Mouse (Mus musculus): Measurements from ENCODE around the gene Ube2b. TPM values are rescaled to one million over a fixed set of nuclear protein-coding genes. Genes with fewer than 3 reads are reported as not detected.

Ube2b gene
- total and polyA plus RNA-seq, 2 experiments from 2014 or later, result 125 to 230 TPM

DNA sequence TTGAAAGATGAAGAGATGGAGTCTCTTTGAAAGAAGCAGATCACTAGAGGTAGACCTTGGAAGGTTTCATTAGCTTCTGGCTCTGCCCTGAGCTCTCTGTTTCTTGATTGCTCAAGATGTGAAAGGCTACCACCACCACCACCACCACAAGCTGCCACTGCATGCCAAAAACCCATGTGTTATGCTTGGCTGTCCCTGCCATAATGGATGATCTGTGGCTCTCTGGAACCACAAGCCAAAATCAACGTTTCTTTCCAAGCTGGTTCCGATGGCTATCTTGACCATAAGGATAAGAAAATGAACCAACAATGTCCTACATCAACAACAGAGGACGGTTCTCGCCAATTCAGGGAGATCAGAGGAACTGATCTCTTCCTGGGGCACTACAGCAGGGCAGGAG is 40.5 kb downstream of the Ube2b start:
- Histone ChIP-seq H3K4me2 (ENCODE audit: low read depth, low read length) (no peak overlapping the region), H3K36me3 (ENCODE audit: insufficient read depth, low read length) (no peaks in the 10 kb centered on the region), H3K4me1 (ENCODE audit: insufficient read depth, low read length) (no peaks in the 10 kb centered on the region), H3K27ac (no peak overlapping the region), H3K9me3 (ENCODE audit: low read length) (no peaks in the 10 kb centered on the region), H3K4me3 (ENCODE audit: low read length) (no peak overlapping the region), H3K9ac (replicated peaks; ENCODE audit: low read length) (no peak overlapping the region), H3K27me3 (ENCODE audit: insufficient read depth, low read length) (no peaks in the 10 kb centered on the region)
- no peak for TF ChIP-seq CTCF (IDR thresholded peaks at IDR 0.05; ENCODE audit: low read depth)
- 91% methylated on average over 4 of the region's 4 CpGs for WGBS
- ATAC-seq (no peak), DNase-seq (ENCODE audit: low spot score) (no peak)

DNA sequence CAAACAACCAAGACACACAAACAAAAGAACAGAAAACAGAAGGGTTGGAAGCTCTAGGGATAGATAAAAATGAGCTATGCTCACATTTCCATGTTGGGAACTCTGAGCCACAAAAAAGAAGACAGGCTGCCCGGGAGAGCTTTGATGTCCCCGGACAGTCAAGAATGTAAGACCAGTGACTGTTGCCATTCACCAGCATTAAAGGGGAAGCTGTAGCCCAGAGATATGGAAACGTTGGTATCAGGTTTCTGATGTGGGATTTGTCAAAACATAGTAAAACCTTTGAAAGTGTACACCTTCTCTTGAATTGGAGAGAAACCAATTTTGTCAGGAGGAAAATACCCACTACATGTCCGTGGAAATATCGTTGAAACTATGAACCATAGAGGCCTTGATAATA is 41.1 kb downstream of the Ube2b start:
- 86% methylated on average over 5 of the region's 5 CpGs for WGBS
- DNase-seq (ENCODE audit: low spot score) (no peak), ATAC-seq (no peak)
- no peak for TF ChIP-seq CTCF (IDR thresholded peaks at IDR 0.05; ENCODE audit: low read depth)
- H3K4me2 ChIP-seq (ENCODE audit: low read depth, low read length), result no peak overlapping the region
- H3K9me3 ChIP-seq (ENCODE audit: low read length), result no peaks in the 10 kb centered on the region
- no peaks in the 10 kb centered on the region for H3K27me3 ChIP-seq (ENCODE audit: insufficient read depth, low read length)
- no peak overlapping the region for H3K4me3 ChIP-seq (ENCODE audit: low read length)
- no peaks in the 10 kb centered on the region for H3K36me3 ChIP-seq (ENCODE audit: insufficient read depth, low read length)
- no peak overlapping the region for H3K27ac ChIP-seq
- no peak overlapping the region for H3K9ac ChIP-seq (replicated peaks; ENCODE audit: low read length)
- no peaks in the 10 kb centered on the region for H3K4me1 ChIP-seq (ENCODE audit: insufficient read depth, low read length)

DNA sequence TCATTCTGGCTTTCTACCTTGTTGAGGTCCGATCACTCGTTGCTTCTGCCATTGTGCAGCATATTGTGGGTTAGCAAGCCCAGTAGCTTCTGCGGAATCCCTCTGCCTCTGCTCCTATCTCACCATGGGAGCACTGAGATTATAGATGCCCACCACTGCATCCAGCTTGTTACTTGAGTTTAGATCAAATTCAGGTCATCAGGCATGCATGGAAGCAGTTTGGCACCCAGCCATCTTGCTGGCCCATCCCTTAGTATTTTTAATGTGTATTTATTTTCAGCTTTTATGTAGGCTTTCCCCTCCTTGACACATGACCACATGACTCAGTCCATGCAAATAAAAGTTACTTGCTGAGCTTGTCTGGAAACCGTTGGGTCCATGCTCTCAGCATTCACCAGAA is 42.8 kb downstream of the Ube2b start:
- Histone ChIP-seq H3K27me3 (ENCODE audit: insufficient read depth, low read length) (no peaks in the 10 kb centered on the region), H3K9ac (replicated peaks; ENCODE audit: low read length) (no peak overlapping the region), H3K36me3 (ENCODE audit: insufficient read depth, low read length) (no peaks in the 10 kb centered on the region), H3K27ac (no peak overlapping the region), H3K9me3 (ENCODE audit: low read length) (no peaks in the 10 kb centered on the region), H3K4me1 (ENCODE audit: insufficient read depth, low read length) (no peaks in the 10 kb centered on the region), H3K4me2 (ENCODE audit: low read depth, low read length) (no peak overlapping the region), H3K4me3 (ENCODE audit: low read length) (no peak overlapping the region)
- no peak for DNase-seq (ENCODE audit: low spot score)
- TF ChIP-seq CTCF (IDR thresholded peaks at IDR 0.05; ENCODE audit: low read depth), result no peak
- WGBS, result 82% methylated on average over 4 of the region's 4 CpGs
- no peak for ATAC-seq

DNA sequence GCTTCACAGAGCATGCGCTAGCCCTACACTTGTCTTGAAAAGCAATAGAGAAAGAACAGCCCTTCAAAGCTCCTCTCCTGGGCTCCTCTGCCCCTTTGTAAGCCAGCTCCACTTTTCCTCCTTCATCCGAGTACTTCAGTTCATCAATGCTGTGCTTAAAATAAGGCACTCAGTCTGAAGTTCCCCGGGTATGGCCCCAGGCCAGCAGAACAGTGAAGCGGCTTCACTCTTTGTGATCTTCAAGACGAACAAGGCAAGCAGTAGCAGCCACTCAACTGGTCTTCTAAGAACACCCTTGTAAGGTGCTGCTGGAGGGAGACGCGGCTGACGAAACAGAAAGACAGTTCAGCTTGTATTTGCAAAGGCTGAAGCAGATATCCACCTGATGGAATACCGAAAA is 44.5 kb downstream of the Ube2b start:
- Histone ChIP-seq H3K27ac (no peak overlapping the region), H3K4me2 (ENCODE audit: low read depth, low read length) (no peak overlapping the region), H3K27me3 (ENCODE audit: insufficient read depth, low read length) (no peaks in the 10 kb centered on the region), H3K9me3 (ENCODE audit: low read length) (no peaks in the 10 kb centered on the region), H3K36me3 (ENCODE audit: insufficient read depth, low read length) (no peaks in the 10 kb centered on the region), H3K4me1 (ENCODE audit: insufficient read depth, low read length) (no peaks in the 10 kb centered on the region), H3K9ac (replicated peaks; ENCODE audit: low read length) (no peak overlapping the region), H3K4me3 (ENCODE audit: low read length) (no peak overlapping the region)
- no peak for TF ChIP-seq CTCF (IDR thresholded peaks at IDR 0.05; ENCODE audit: low read depth)
- WGBS, result 79% methylated on average over 9 of the region's 9 CpGs
- ATAC-seq (no peak), DNase-seq (ENCODE audit: low spot score) (no peak)

DNA sequence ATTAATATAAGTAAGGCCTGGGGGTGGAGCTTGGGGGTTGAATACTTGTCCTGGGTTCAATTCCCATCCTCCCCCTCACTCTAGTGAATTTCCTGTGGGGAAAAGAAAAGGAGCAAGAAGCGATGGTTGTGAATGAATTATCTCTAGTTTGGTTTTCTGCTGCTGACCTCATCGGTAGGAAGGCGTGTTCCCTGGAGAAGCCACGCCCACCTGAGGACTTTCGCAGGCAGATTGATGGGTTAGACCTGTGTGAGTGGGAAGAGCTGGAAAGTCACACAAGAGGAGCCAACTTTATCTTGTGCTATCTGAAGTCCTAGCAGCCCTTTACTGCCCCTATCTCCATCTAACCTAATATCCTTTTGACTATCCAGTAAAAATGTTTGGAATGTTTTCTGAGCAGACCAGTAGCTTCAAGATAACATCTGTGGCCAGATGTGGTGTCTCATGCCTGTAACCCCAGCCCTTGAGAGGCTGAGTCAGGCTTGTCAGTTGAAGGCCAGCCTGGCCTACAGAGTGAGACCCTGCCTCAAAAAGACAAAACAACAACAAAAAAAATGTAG is 48.6 kb downstream of the Ube2b start:
- 74% methylated on average over 5 of the region's 5 CpGs for WGBS
- ATAC-seq, result no peak

DNA sequence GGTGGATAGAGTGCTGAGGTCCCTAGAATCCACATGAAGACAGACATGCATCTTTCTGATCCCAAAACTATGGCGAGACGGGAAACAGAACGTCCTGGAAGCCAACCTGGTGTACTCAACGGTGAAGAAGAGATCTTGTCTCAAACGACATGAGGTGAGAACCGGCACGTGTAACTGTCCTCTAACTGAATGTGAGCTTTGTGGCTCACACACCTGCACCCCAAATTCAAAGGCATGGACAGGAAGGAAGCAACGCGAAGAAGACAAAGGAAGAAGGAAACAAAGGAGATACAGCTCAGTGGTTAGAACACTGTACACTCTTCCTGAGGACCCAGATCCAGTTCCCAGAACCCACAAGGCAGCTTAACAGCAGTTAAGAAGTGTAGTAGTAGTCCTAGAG is 50.6 kb downstream of the Ube2b start:
- no peak overlapping the region for H3K4me2 ChIP-seq (ENCODE audit: low read depth, low read length)
- H3K4me3 ChIP-seq (ENCODE audit: low read length), result no peak overlapping the region
- WGBS, result 92% methylated on average over 9 of the region's 9 CpGs
- TF ChIP-seq CTCF (IDR thresholded peaks at IDR 0.05; ENCODE audit: low read depth), result no peak
- no peak overlapping the region for H3K9ac ChIP-seq (replicated peaks; ENCODE audit: low read length)
- H3K9me3 ChIP-seq (ENCODE audit: low read length), result no peaks in the 10 kb centered on the region
- DNase-seq (ENCODE audit: low spot score), result no peak
- no peak overlapping the region for H3K27ac ChIP-seq
- H3K36me3 ChIP-seq (ENCODE audit: insufficient read depth, low read length), result no peaks in the 10 kb centered on the region
- no peaks in the 10 kb centered on the region for H3K27me3 ChIP-seq (ENCODE audit: insufficient read depth, low read length)
- H3K4me1 ChIP-seq (ENCODE audit: insufficient read depth, low read length), result peaks cover 4% of the 10 kb centered on the region; the same call in 1 of the 2 replicates
- ATAC-seq, result no peak

More for the DNA sequence above, 48.6 kb downstream of the Ube2b start:
- no peak overlapping the region for H3K4me3 ChIP-seq (ENCODE audit: low read length)
- no peaks in the 10 kb centered on the region for H3K36me3 ChIP-seq (ENCODE audit: insufficient read depth, low read length)
- TF ChIP-seq CTCF (IDR thresholded peaks at IDR 0.05; ENCODE audit: low read depth), result no peak
- H3K27ac ChIP-seq, result no peak overlapping the region
- H3K4me2 ChIP-seq (ENCODE audit: low read depth, low read length), result no peak overlapping the region
- H3K4me1 ChIP-seq (ENCODE audit: insufficient read depth, low read length), result no peaks in the 10 kb centered on the region
- no peak overlapping the region for H3K9ac ChIP-seq (replicated peaks; ENCODE audit: low read length)
- H3K9me3 ChIP-seq (ENCODE audit: low read length), result no peaks in the 10 kb centered on the region
- DNase-seq (ENCODE audit: low spot score), result no peak
- no peaks in the 10 kb centered on the region for H3K27me3 ChIP-seq (ENCODE audit: insufficient read depth, low read length)

DNA sequence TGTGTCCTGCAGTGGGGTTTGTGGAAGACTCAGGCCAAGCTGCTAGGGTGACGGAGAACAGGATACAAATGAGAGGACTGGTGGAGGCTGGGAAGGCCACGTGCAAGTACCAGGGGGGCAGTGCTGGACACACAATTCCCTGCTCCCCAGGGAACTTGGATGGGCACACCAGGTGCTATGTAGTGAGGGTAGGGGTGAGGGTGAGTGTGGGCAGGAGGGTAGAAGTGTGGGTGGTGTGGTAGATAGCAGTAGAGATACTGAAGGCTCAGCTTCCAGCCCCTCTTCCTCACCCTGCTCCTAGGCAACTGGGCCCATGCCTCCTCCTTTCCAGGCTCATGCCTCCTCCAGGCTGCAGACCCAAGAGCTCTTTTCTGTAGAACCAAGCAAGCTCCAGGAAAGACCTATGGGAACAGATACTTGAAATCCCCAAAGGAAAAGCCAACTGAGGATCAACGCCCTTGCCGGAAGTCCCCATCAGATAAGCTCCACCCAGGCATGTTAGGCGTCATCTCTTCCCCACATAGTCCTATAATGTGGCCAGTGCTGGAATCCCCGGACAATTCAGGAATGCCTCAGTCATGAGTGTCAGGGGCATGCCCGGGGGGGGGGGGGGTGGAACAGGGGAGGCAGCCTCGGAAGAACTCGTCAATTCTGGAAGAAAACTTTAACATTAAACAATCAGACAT is 51.3 kb downstream of the Ube2b start:
- no peaks in the 10 kb centered on the region for H3K27me3 ChIP-seq (ENCODE audit: insufficient read depth, low read length)
- no peaks in the 10 kb centered on the region for H3K9me3 ChIP-seq (ENCODE audit: low read length)
- peaks cover 4% of the 10 kb centered on the region; the same call in 1 of the 2 replicates for H3K4me1 ChIP-seq (ENCODE audit: insufficient read depth, low read length)
- DNase-seq (ENCODE audit: low spot score), result no peak
- no peak for ATAC-seq
- no peak overlapping the region for H3K4me3 ChIP-seq (ENCODE audit: low read length)
- no peaks in the 10 kb centered on the region for H3K36me3 ChIP-seq (ENCODE audit: insufficient read depth, low read length)
- H3K27ac ChIP-seq, result no peak overlapping the region
- TF ChIP-seq CTCF (IDR thresholded peaks at IDR 0.05; ENCODE audit: low read depth), result no peak
- H3K9ac ChIP-seq (replicated peaks; ENCODE audit: low read length), result no peak overlapping the region
- no peak overlapping the region for H3K4me2 ChIP-seq (ENCODE audit: low read depth, low read length)
- WGBS, result 85% methylated on average over 9 of the region's 9 CpGs
